Mouse (Mus musculus) ES-CJ7 (cell line): ENCODE data around the gene Hoxa11.

ENCODE experiments used
- DNase-seq: peaks from one replicate; pipeline ENCODE4 v3.0.0; 2011; ENCODE audit warnings: low read depth, low spot score

Gene Hoxa11

GRCm38 (mm10) chr6:52232984-52233545 lies 12.5 kb downstream of the Hoxa11 start:
- peak; percentile 81 for DNase-seq

- DNase-seq = peak; percentile 85
These were observed 13.0 kb downstream of the Hoxa11 start for GRCm38 (mm10) chr6:52232568-52232965.

DNA sequence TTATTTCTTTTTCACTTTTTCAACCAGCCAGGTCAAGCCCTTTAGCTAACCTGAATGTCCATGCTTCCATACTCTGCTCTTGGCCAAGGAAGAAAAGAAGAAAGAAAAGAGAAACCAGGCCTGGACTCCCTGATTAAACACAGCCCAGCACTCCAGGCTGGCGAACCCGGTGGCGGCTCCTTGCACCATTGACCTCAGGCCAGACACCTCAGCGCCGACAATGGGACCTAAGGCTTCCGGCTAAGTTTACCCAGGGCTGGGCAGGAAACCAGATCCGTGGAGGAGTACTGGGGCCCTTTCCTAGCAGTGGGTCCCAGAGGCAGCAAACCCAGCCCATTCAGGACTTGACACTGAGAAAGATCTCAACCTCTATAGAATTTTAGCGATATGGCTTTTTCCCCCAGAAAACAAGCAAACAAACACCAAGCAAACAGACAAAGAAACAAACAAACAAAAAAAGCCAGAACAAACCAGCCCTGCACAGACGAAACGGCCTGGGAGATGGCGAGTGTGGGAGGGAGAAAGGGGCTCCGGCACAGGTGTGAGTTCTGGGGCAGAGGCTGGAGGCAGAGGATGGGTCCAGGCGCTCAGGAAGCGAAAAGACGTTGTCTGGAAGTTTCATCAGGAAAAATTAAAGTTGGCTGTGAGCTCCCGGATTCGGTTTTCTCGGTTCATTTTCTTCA lies 13.6 kb downstream of the Hoxa11 start:
- peak; percentile 71 for DNase-seq

DNA sequence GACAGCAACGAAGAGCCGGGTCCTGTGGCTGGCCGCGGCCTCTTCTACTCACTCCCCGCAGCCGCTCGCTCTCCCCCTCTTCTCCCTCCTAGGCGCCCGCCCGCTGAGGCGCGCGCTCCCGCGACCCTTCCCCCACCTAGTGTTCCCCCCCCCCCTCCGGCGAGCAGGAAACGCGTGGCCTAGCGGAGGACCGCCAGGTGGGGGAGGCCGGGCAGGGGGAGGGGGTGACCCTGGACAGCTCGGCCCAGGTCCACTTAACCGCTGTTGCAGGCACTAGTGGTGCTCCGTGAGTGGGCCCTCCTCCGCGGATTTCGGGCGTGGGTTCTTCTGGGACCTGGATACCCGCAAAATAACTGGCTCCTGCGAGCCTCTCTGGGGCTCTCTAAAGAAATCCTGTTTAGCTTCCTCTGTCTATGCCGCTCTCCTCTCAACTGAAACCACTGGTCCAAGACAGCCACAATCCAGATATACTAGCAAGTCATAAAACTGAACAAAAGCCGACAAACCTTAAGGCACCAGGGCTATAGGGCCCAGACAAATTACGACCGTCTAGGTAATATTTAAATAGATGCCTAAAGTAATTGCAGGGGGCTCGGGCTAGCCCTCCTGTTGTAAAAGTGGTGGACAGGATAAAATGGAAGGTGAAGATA lies 15.0 kb downstream of the Hoxa11 start, which contains the start of gene Hoxa9:
Hoxa9 (minus strand) TSS at position 574 of the 650 bp plus-strand sequence.
- peak; percentile 50 for DNase-seq

- DNase-seq = peak; percentile 78
These were observed 15.8 kb downstream of the Hoxa11 start for GRCm38 (mm10) chr6:52229558-52230416.

DNA sequence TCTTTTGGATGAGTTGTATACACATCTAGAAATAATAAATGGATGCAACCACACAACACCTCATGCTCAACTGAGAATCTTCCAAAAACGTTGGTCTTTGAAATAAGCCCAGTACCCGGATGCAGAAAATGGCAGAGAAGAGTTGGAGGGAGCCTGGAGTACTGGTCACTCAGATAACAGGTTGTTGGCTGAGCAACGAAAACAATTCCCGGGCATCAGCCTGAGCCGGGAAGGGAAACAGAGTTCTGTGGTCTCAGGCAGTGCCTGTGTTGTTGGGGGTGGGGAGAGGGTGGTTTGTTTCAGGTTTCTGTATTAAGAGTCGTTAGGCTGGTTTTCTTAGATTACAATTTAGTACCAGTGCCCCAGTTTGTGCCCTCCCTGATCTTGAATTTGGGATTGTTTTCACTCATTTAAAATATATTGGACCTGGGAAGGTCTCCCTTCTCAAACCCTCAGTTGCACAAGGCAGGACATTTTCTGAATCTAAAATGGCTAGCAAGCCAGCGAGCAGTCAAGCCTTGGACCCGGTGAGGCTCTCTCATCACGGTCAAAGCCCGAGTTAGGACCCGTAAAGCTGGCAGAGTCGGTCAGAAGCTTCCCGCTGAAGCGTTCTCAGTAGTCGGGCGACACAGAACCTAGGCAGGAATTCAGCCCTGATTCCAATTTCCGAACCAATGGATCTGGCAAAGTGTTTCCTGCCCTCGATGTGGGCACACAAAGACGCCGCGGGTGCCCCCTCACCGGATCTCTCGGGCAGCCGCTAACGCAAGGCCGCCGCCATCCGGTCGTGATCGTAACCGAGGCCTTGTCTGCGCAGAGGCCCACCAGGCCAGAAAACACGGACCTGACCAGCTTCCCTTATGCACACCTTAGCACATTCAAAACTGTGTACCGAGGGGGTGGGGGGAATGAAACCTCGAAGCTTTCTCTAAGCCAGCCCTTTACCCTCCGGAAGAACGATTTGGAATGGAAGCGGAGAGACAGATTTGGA lies 16.8 kb downstream of the Hoxa11 start:
- peak; percentile 50 for DNase-seq

DNA sequence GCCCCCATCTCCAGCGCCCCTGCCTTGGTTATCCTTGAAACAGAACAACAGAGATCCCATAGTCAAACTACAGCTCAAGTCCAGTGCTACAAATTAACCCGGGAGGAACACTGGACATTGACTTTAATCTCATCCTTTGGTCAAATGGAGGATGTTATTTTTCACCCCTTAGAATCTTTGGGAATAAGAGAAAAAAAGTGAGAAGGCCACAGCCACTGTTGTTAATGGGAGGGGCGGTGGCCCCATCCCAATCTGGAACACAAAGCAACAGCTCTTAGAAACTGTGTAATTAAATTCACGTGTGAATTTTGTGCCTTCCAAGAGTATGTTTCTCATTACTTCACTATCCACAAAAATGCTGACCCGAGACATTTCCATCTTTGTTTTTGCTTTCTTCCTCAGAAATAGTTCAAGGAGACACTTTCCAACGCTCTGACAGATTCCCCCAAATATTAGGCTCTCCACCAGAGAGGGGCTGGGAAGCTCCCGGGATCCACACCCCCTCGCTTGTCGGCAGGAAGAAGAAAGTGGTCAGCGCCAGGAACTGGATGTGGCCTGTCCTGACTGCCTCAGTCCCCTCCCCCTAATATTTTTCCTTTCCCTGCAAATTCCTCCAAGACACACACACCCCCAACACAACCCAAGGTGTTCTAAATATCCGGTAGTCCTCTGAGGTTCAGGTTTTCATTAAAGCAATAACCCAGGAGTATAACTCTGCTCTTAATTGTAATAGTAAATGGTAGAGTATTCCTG lies 18.0 kb downstream of the Hoxa11 start:
- DNase-seq = no peak

DNA sequence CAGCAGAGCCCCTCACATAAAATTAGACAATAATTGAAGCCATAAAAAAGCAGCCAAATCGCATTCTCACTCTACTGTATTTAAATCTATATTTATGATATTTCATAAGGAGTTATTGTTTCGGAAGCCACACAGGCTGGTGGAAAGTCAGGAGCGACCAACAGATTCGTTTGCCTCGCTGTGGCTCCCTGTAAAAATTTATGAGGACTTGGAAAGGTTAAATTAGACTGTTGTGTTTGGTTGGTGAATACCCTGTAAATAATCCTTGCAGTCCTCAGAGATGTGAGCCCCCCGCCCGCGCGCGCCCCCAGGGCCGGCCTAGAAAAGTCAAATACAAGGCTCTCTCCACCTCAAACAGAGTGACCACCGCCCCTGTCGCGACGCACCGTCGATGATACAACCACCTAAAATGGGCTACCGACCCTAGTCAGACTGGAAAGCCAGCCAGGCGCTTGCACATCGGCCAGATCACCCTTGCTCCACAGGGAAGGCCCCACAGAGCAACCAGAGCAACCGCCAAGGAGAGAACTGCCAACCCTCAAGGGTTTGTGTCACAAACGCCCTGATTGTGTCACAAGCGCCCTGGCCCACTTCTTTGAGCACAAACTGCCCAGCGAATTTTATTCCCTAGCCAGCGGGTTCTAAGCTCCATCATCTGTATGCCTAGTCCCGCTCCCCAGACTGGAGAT lies 18.9 kb downstream of the Hoxa11 start:
- DNase-seq = peak; percentile 40

DNA sequence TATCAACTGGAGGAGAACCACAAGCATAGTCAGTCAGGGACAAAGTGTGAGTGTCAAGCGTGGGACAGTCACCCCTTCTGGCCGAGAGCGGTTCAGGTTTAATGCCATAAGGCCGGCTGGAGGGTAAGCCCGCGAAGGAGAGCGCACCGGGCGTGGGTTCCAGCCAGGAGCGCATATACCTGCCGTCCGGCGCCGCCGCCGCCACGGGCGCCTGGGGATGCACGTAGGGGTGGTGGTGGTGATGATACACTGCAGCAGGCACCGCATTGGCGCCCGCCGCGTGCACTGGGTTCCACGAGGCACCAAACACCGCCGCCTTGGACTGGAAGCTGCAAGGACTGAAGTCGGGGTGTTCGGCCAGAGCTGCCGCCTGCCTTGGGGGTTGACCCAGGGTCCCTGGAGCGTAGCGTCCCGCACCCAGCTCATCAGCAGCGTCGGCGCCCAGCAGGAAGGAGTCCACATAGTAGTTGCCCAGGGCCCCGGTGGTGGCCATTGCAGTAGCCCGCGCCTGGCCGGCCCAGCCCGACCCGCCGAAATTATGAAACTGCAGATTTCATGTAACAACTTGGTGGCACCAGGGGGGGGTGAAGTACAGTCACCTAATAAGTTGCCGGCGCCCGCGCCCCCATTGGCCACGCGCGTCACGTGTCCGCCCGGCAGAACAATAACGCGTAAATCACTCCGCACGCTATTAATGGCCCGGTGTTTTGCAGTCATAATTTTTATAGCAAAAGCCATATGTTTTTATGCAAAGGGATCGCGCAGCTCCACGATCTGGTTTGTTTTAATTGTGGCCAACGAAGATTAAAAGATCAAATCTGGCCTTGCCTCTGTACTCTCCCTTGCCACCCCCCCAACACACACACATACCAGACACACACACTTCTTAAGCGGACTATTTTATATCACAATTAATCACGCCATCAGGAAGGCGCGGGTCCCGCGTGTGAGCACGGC lies 19.7 kb downstream of the Hoxa11 start:
- peak; percentile 65 for DNase-seq

DNA sequence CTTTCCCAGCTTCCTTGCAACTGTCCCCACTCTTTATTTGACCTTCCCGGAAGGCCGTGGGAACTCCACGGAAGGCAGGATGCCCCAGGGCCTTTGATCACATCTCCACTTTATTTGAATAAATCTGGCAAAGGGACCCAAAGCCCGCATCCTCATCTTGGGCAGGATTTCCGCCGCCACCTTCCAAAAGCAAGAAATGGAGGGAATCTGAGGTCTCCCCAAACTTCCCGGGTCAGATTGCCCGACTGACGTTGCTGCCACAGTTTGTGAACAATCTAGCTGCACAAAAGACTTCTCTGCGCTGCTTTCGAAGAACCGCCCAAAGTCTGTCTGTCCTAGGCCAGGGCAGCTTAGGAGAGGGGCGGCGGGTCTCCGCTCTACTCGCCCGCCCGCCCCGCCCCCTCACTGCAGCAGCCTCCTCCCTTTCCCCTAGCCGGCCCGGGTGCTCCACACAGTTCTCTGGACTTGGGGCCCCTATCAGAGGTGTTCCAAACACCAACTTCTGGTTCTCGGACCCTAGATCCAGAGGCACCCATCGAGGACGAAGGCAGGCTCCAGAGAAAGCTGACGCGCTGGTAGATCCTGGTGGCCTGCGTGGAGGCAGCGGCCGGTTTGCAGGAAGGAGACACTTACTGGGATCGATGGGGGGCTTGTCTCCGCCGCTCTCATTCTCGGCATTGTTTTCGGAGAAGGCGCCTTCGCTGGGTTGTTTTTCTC lies 20.6 kb downstream of the Hoxa11 start:
- DNase-seq = peak; percentile 78

DNA sequence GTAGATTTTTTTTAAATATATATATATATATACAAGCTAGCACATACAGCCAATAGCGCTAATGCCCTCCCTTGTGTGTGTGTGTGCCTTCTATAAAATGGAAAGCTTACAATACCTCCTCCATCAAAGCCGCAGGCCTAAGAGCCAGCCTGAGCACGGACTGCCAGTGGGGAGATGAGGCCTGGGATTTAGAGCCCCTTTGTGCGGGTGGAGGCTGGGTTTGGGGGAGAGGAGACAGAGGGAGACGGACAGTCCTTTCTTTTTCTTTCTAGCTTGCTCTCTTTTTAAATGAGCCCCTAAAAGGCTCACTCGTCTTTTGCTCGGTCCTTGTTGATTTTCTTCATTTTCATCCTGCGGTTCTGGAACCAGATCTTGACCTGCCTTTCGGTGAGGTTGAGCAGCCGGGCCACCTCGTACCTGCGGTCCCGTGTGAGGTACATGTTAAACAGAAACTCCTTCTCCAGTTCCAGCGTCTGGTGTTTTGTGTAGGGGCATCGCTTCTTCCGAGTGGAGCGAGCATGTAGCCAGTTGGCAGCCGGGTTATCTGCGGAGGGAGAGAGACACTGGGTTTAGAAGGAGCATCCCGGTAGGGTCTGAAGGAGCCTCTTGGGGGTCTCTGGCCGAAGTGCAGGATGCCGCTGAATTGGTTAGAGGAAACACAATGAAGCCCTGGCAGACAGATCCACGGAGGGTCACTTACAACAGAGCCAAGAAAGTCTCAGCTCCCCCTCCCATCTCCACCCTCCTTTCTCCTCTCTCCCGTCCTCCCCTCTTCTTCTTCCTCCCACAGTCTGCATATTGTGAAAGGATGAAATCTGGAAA lies 21.5 kb downstream of the Hoxa11 start:
- peak; percentile 41 for DNase-seq

DNA sequence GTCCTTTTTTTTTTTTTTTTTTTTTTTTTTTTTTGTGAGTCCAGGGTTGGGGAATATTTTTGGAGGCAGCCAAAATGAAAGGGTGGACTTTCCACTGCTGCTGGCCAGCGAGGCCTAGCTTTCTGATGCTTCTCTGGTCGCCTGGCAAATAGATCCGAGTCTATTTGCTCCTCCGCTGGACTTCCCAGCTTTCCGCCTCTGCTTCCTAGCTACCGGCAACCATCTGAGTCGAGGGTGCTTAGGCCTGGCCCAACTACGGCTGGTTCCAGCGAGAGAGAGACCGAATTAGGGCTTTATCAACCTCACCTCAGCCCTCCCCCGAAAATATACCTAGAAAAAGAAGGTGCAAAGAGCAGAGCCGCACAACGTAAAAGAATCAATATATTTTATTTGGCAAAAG lies 22.9 kb downstream of the Hoxa11 start:
- DNase-seq = no peak

DNA sequence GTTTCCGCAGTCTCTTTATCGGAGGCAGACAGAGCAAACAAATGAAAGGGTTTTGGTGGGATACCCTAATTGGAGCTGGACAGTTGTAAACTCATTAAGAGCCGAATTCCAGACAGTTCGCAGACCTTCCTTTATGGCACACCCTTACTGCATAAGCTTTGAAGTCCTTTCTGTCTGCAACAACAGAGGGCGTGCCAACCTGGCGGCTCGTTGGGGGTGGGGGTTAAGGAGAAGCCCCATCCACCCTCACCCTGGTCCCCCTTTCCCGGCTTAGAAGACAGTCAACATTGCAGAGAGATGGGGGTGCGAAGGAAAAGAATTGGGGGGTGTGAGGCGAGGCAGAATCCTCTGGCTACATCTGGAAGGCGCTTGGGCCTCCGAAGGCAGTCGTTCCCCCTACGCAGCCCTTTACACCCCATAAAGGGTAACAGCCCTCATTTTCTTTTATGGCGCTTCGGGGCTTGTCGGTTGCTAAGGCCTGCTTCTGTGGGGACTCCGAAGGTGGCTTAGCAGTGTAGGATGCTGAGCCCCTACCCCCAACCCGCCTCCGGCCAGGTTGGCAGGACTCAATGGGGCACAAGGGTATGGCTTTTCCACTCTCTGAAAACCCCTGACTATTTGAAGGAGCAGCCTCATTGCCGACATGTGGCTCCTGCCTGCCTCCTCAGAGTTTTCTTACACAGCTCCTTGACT lies 23.5 kb downstream of the Hoxa11 start:
- peak; percentile 16 for DNase-seq

- peak; percentile 93 for DNase-seq
These were observed 24.1 kb downstream of the Hoxa11 start, which contains the start of gene Hoxa7 for GRCm38 (mm10) chr6:52221337-52221992. TSS of gene Hoxa7 (minus strand) at chr6:52221854.

- DNase-seq = no peak
These were observed 24.7 kb downstream of the Hoxa11 start for GRCm38 (mm10) chr6:52220865-52221310.
